Mouse (Mus musculus) MEL (cell line): ENCODE measurements around the gene Ttll1. TPM values are rescaled to one million over a fixed set of nuclear protein-coding genes. Genes with fewer than 3 reads are reported as not detected.
"Not testable (repeated sequence)": the region's sequence is repeated elsewhere in the genome, so short reads cannot be mapped to it uniquely, and the experiment has no call there.

ENCODE experiments used
- DNase-seq: peaks from one replicate; pipeline ENCODE4 v3.0.0; 2011; ENCODE audit warnings: low read depth, low spot score
- H3K27ac ChIP-seq: 2 replicates; pipeline ENCODE4 v1.5.1; 2012; ENCODE audit warnings: low read depth, mild to moderate bottlenecking, control low read depth, low read length, moderate library complexity; ENCODE audit not compliant: control insufficient read depth
- H3K27me3 ChIP-seq, 2 experiments: fragments of 150-350 bp in 1 of 2; sonication (generic) in 1 of 2; 2 replicates each; pipeline ENCODE4 v1.6.1; 2012; ENCODE audit warnings: low read length in 2 of 2, mild to moderate bottlenecking in 2 of 2, improper control_type of control experiment in 1 of 2, moderate library complexity in 1 of 2; ENCODE audit not compliant: insufficient read depth in 2 of 2, control insufficient read depth in 1 of 2
- H3K36me3 ChIP-seq, 2 experiments: 2 replicates each; pipeline ENCODE4 v1.6.1; 2012 to 2014; ENCODE audit warnings: low read length in 2 of 2, improper control_type of control experiment in 1 of 2, inconsistent platforms in 1 of 2, mild to moderate bottlenecking in 1 of 2; ENCODE audit not compliant: insufficient read depth in 2 of 2, control insufficient read depth in 1 of 2
- H3K4me1 ChIP-seq, 2 experiments: fragments of 150-350 bp in 1 of 2; sonication (generic) in 1 of 2; 2 replicates each; pipeline ENCODE4 v1.6.1; 2012; ENCODE audit warnings: low read length in 2 of 2, improper control_type of control experiment in 1 of 2, mild to moderate bottlenecking in 1 of 2; ENCODE audit not compliant: insufficient read depth in 2 of 2, control insufficient read depth in 1 of 2
- H3K4me3 ChIP-seq, 2 experiments: fragments of 150-350 bp in 1 of 2; sonication (generic) in 1 of 2; 2 replicates each; pipeline ENCODE4 v1.5.1; 2012; ENCODE audit warnings: low read depth in 2 of 2, low read length in 2 of 2, mild to moderate bottlenecking in 2 of 2, moderate library complexity in 2 of 2, control low read depth in 1 of 2, improper control_type of control experiment in 1 of 2; ENCODE audit not compliant: control insufficient read depth in 1 of 2, insufficient read depth in 1 of 2
- H3K79me2 ChIP-seq: 2 replicates; pipeline ENCODE4 v1.6.1; 2012; ENCODE audit warnings: mild to moderate bottlenecking, low read length, moderate library complexity; ENCODE audit not compliant: control insufficient read depth, poor library complexity, insufficient read depth
- H3K9ac ChIP-seq: 2 replicates; pipeline ENCODE4 v1.6.1; 2012; ENCODE audit warnings: low read depth, mild to moderate bottlenecking, control low read depth, low read length, moderate library complexity; ENCODE audit not compliant: control insufficient read depth, poor library complexity, severe bottlenecking
- H3K9me3 ChIP-seq: fragments of 150-350 bp; sonication (generic); replicated peaks from 2 replicates; pipeline ENCODE4 v1.6.1; 2012; ENCODE audit warnings: mild to moderate bottlenecking, low read length, improper control_type of control experiment, moderate library complexity; ENCODE audit not compliant: insufficient read depth
- CHD1 ChIP-seq: IDR thresholded peaks from 2 replicates; pipeline ENCODE4 v1.6.1; 2012; ENCODE audit warnings: low read depth, mild to moderate bottlenecking, inconsistent platforms, low read length, improper control_type of control experiment
- CTCF ChIP-seq, 3 experiments: IDR thresholded peaks in 2 of 3; conservative IDR thresholded peaks in 1 of 3; 2 replicates each; pipeline ENCODE4 v1.5.1; 2011 to 2012; ENCODE audit warnings: low read length in 3 of 3, low read depth in 2 of 3, mild to moderate bottlenecking in 2 of 3, improper control_type of control experiment in 1 of 3, inconsistent platforms in 1 of 3, mixed read lengths in 1 of 3, moderate library complexity in 1 of 3; ENCODE audit not compliant: control insufficient read depth in 1 of 3, insufficient read depth in 1 of 3, poor library complexity in 1 of 3, severe bottlenecking in 1 of 3
- E2F4 ChIP-seq: IDR thresholded peaks from 2 replicates; pipeline ENCODE4 v1.6.1; 2011; ENCODE audit warnings: low read depth, low read length, improper control_type of control experiment, borderline replicate concordance
- EP300 ChIP-seq, 2 experiments: IDR thresholded peaks; 2 replicates each; pipeline ENCODE4 v1.6.1; 2011; ENCODE audit warnings: improper control_type of control experiment in 2 of 2, low read length in 2 of 2, low read depth in 1 of 2, mild to moderate bottlenecking in 1 of 2
- JUND ChIP-seq: IDR thresholded peaks from 2 replicates; pipeline ENCODE4 v1.6.1; 2011; ENCODE audit warnings: low read depth, mild to moderate bottlenecking, improper control_type of control experiment, low read length
- MAZ ChIP-seq: IDR thresholded peaks from 2 replicates; pipeline ENCODE4 v1.6.1; 2012; ENCODE audit warnings: low read depth, mild to moderate bottlenecking, inconsistent platforms, low read length, improper control_type of control experiment
- MXI1 ChIP-seq: IDR thresholded peaks from 2 replicates; pipeline ENCODE4 v1.6.1; 2011; ENCODE audit warnings: mild to moderate bottlenecking, low read depth, low read length, improper control_type of control experiment
- POLR2A ChIP-seq, 2 experiments: IDR thresholded peaks; 2 replicates each; pipeline ENCODE4 v1.6.1; 2011 to 2012; ENCODE audit warnings: low read length in 2 of 2, mild to moderate bottlenecking in 2 of 2, control low read depth in 1 of 2, improper control_type of control experiment in 1 of 2, low read depth in 1 of 2, moderate library complexity in 1 of 2; ENCODE audit not compliant: control insufficient read depth in 1 of 2, insufficient read depth in 1 of 2, poor library complexity in 1 of 2
- RAD21 ChIP-seq: IDR thresholded peaks from 2 replicates; pipeline ENCODE4 v1.6.1; 2011; ENCODE audit warnings: mild to moderate bottlenecking, low read depth, low read length, improper control_type of control experiment
- SMC3 ChIP-seq: IDR thresholded peaks from 2 replicates; pipeline ENCODE4 v1.6.1; 2011; ENCODE audit warnings: low read depth, low read length, improper control_type of control experiment
- TBP ChIP-seq: IDR thresholded peaks from 2 replicates; pipeline ENCODE4 v1.8.0; 2011; ENCODE audit warnings: low read depth, low read length, improper control_type of control experiment
- TCF12 ChIP-seq: IDR thresholded peaks from 2 replicates; pipeline ENCODE4 v1.6.1; 2014; ENCODE audit warnings: low read depth, mild to moderate bottlenecking, inconsistent platforms, low read length, improper control_type of control experiment, moderate library complexity
- UBTF ChIP-seq: IDR thresholded peaks from 2 replicates; pipeline ENCODE4 v1.6.1; 2012; ENCODE audit warnings: low read depth, mild to moderate bottlenecking, inconsistent platforms, low read length, improper control_type of control experiment, moderate library complexity, borderline replicate concordance; ENCODE audit not compliant: insufficient read depth
- ZC3H11A ChIP-seq: IDR thresholded peaks from 2 replicates; pipeline ENCODE4 v1.6.1; 2012; ENCODE audit warnings: low read depth, mild to moderate bottlenecking, inconsistent platforms, low read length, improper control_type of control experiment
- polyA plus RNA-seq, 2 experiments: library from polyadenylated mRNA; stranded (reverse) in 1 of 2; unstranded in 1 of 2; fragments of >175 nt in 1 of 2; fragments of >200 nt in 1 of 2; gene quantifications; 2 replicates each; pipeline versions ENCODE4 v1.2.1 to v1.2.4; 2012; ENCODE audit warnings: low replicate concordance in 2 of 2, low read depth in 1 of 2; ENCODE audit not compliant: insufficient read length in 2 of 2, insufficient read depth in 1 of 2, missing spikeins in 1 of 2
- total RNA-seq: library from RNA; depleted of rRNA; stranded (reverse); fragments of 300-350 nt; gene quantifications from 2 replicates; pipeline ENCODE4 v1.2.3, GENCODE M21; 2012

Ttll1 gene
- total and polyA plus RNA-seq, 3 experiments: 3.4 to 14.1 TPM; not detected in 1

GRCm38 (mm10) chr15:83509950-83510804 is 516 bp downstream of the Ttll1 start (continued):
- TF ChIP-seq TCF12 (no peak), POLR2A (IDR thresholded peaks at IDR 0.05; ENCODE audit: control insufficient read depth in 1 of 2, insufficient read depth in 1 of 2, low read depth in 1 of 2, low read length in 2 of 2, poor library complexity in 1 of 2) (0 out of 4 replicates have a peak, but pooled peaks of 1 of the 2 experiments have one; percentile 63), EP300 (IDR thresholded peaks at IDR 0.05; ENCODE audit: low read depth in 1 of 2, low read length in 2 of 2) (no peak), E2F4 (no peak), MAZ (no peak), JUND (no peak), TBP (no peak)

GRCm38 (mm10) chr15:83501483-83501882 is 9.2 kb downstream of the Ttll1 start:
- not testable (repeated sequence) for H3K9ac ChIP-seq, H3K27me3 ChIP-seq, H3K36me3 ChIP-seq, H3K27ac ChIP-seq, H3K4me1 ChIP-seq, DNase-seq, H3K4me3 ChIP-seq, H3K79me2 ChIP-seq, H3K9me3 ChIP-seq

DNA sequence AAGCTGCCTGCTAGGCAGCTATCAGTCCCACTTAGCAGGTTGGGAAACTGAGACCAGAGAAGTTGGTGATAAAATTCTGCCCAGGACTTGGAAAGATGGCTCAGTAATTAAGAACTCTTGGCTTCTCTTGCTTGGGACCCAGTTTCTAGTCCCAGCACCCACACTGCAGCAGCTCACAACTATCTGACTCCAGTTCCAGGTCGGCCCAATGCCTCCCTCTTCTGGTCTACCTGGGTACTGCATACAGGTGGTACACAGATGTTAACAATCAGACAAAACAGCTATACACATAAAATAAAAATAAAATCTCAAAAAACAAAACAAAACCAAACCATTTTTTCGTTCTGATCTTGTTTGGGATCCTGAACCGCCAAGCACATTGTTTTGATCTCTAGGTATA is 10.3 kb downstream of the Ttll1 start:
- H3K79me2 ChIP-seq: no peaks in the 10 kb centered on the region
- H3K4me3 ChIP-seq: no peak overlapping the region
- no peak for TF ChIP-seq MXI1
- no peak for TF ChIP-seq UBTF
- TF ChIP-seq SMC3: peak; percentile 85
- no peak for TF ChIP-seq CHD1
- peak; percentile 94 for TF ChIP-seq RAD21
- peak; percentile 83 to 94 (median 92) for TF ChIP-seq CTCF (IDR thresholded peaks at IDR 0.05 in 2 of 3, conservative IDR thresholded peaks at IDR 0.05 in 1 of 3; ENCODE audit: control insufficient read depth in 1 of 3, insufficient read depth in 1 of 3, low read depth in 2 of 3, low read length in 3 of 3, poor library complexity in 1 of 3, severe bottlenecking in 1 of 3)
- 0 out of 2 replicates have a peak, but pooled peaks have one; percentile 18 for TF ChIP-seq JUND
- TF ChIP-seq ZC3H11A: peak; percentile 75
- no peak overlapping the region for H3K9ac ChIP-seq
- peaks cover 0 to 5% of the 10 kb centered on the region in 2 experiments; a peak in 2 of 4 replicates for H3K36me3 ChIP-seq
- H3K4me1 ChIP-seq: peaks cover 3 to 9% of the 10 kb centered on the region in 2 experiments
- no peak overlapping the region for H3K27ac ChIP-seq
- H3K9me3 ChIP-seq: no peaks in the 10 kb centered on the region
- DNase-seq: peak; percentile 76
- H3K27me3 ChIP-seq: no peaks in the 10 kb centered on the region
